Mouse (Mus musculus) limb, embryonic 12.5 days (tissue): ENCODE measurements around the gene Rexo1. TPM values are rescaled to one million over a fixed set of nuclear protein-coding genes. Genes with fewer than 3 reads are reported as not detected.
A peak's percentile ranks its signal among the peaks of the same experiment; 100 is the strongest.

Source experiments
- ATAC-seq: fragments of 200-750 bp; cut with Nextera tagmentation; 2 replicates; pipeline ENCODE4 v1.8.0; 2017; ENCODE audit warnings: low read depth, moderate TSS enrichment; ENCODE audit not compliant: insufficient number of reproducible peaks, insufficient read depth, low FRiP score, low TSS enrichment
- H3K27ac ChIP-seq: fragments of 300-500 bp; sonication (generic); 2 replicates; pipeline ENCODE4 v1.5.1; 2016; ENCODE audit warnings: mild to moderate bottlenecking, moderate library complexity
- H3K27me3 ChIP-seq: fragments of 300-500 bp; sonication (generic); 2 replicates; pipeline ENCODE4 v1.6.1; 2016; ENCODE audit warnings: mild to moderate bottlenecking, moderate library complexity
- H3K36me3 ChIP-seq: fragments of 300-500 bp; sonication (generic); 2 replicates; pipeline ENCODE4 v1.6.1; 2016; ENCODE audit warnings: mild to moderate bottlenecking, moderate library complexity
- H3K4me1 ChIP-seq: fragments of 300-500 bp; sonication (generic); replicated peaks from 2 replicates; pipeline ENCODE4 v1.6.1; 2016
- H3K4me2 ChIP-seq: fragments of 300-500 bp; sonication (generic); 2 replicates; pipeline ENCODE4 v1.6.1; 2016; ENCODE audit warnings: mild to moderate bottlenecking, moderate library complexity
- H3K4me3 ChIP-seq: fragments of 300-500 bp; sonication (generic); replicated peaks from 2 replicates; pipeline ENCODE4 v1.5.1; 2016; ENCODE audit warnings: mild to moderate bottlenecking
- H3K9ac ChIP-seq: fragments of 300-500 bp; sonication (generic); replicated peaks from 2 replicates; pipeline ENCODE4 v1.6.1; 2016; ENCODE audit warnings: mild to moderate bottlenecking, moderate library complexity
- H3K9me3 ChIP-seq: fragments of 300-500 bp; sonication (generic); 2 replicates; pipeline ENCODE4 v1.6.1; 2016; ENCODE audit warnings: mild to moderate bottlenecking, moderate library complexity
- WGBS: fragments of 180-500 bp; shearing (Covaris S2); methylation state at CpG from one replicate; pipeline ENCODE4 v1.1.7; 2016; 5-methylcytosine and 5-hydroxymethylcytosine counted together
- polyA plus RNA-seq: library from polyadenylated mRNA; unstranded; fragments of >200 nt; fragmentation: Nextera tagmentation; extraction: Ambion mirVana; gene quantifications from 2 replicates; pipeline ENCODE4 v1.2.1, GENCODE M21; 2016

The Rexo1 gene
- polyA plus RNA-seq, 1 experiment from 2014 or later, result 33.4 TPM

GRCm38 (mm10) chr10:80549279-80549678 lies 12.1 kb downstream of the Rexo1 start:
- Histone ChIP-seq H3K27ac (no peak overlapping the region), H3K4me3 (no peak overlapping the region), H3K36me3 (peaks cover 66% of the 10 kb centered on the region), H3K4me1 (no peaks in the 10 kb centered on the region), H3K9ac (no peak overlapping the region), H3K4me2 (no peak overlapping the region), H3K27me3 (no peaks in the 10 kb centered on the region), H3K9me3 (no peaks in the 10 kb centered on the region)
- no peak for ATAC-seq
- 92% methylated on average over 21 of the region's 21 CpGs for WGBS

GRCm38 (mm10) chr10:80548428-80549006 lies 12.8 kb downstream of the Rexo1 start:
- Histone ChIP-seq H3K4me2 (no peak overlapping the region), H3K9me3 (no peaks in the 10 kb centered on the region), H3K4me1 (no peaks in the 10 kb centered on the region), H3K36me3 (peaks cover 74% of the 10 kb centered on the region), H3K27me3 (no peaks in the 10 kb centered on the region), H3K27ac (no peak overlapping the region), H3K9ac (no peak overlapping the region), H3K4me3 (no peak overlapping the region)
- WGBS, result 75% methylated on average over 10 of the region's 10 CpGs
- ATAC-seq, result no peak

- 91% methylated on average over 15 of the region's 15 CpGs for WGBS
- H3K9ac ChIP-seq, result no peak overlapping the region
- H3K27ac ChIP-seq, result no peak overlapping the region
- no peak for ATAC-seq
- H3K4me2 ChIP-seq, result no peak overlapping the region
- H3K9me3 ChIP-seq, result no peaks in the 10 kb centered on the region
- no peaks in the 10 kb centered on the region for H3K27me3 ChIP-seq
- no peaks in the 10 kb centered on the region for H3K4me1 ChIP-seq
- no peak overlapping the region for H3K4me3 ChIP-seq
- peaks cover 84% of the 10 kb centered on the region for H3K36me3 ChIP-seq
These were observed 13.8 kb downstream of the Rexo1 start for GRCm38 (mm10) chr10:80547539-80547938.

GRCm38 (mm10) chr10:80546945-80547344 lies 14.4 kb downstream of the Rexo1 start:
- ATAC-seq, result no peak
- Histone ChIP-seq H3K36me3 (peaks cover 90% of the 10 kb centered on the region), H3K4me1 (no peaks in the 10 kb centered on the region), H3K27ac (no peak overlapping the region), H3K27me3 (no peaks in the 10 kb centered on the region), H3K9me3 (no peaks in the 10 kb centered on the region), H3K4me2 (no peak overlapping the region), H3K9ac (no peak overlapping the region), H3K4me3 (no peak overlapping the region)
- WGBS, result 95% methylated on average over 4 of the region's 4 CpGs

GRCm38 (mm10) chr10:80545590-80545989 lies 15.8 kb downstream of the Rexo1 start:
- peaks cover 96% of the 10 kb centered on the region for H3K36me3 ChIP-seq
- no peak for ATAC-seq
- H3K4me3 ChIP-seq, result no peak overlapping the region
- H3K27me3 ChIP-seq, result no peaks in the 10 kb centered on the region
- H3K27ac ChIP-seq, result no peak overlapping the region
- no peaks in the 10 kb centered on the region for H3K9me3 ChIP-seq
- H3K4me1 ChIP-seq, result no peaks in the 10 kb centered on the region
- WGBS, result 95% methylated on average over 8 of the region's 8 CpGs
- no peak overlapping the region for H3K9ac ChIP-seq
- H3K4me2 ChIP-seq, result no peak overlapping the region

- H3K9me3 ChIP-seq, result no peaks in the 10 kb centered on the region
- peaks cover 5% of the 10 kb centered on the region for H3K27me3 ChIP-seq
- H3K27ac ChIP-seq, result no peak overlapping the region
- no peak overlapping the region for H3K9ac ChIP-seq
- H3K4me3 ChIP-seq, result no peak overlapping the region
- WGBS, result 90% methylated on average over 14 of the region's 14 CpGs
- no peak overlapping the region for H3K4me2 ChIP-seq
- peaks cover 79% of the 10 kb centered on the region for H3K36me3 ChIP-seq
- no peak for ATAC-seq
- H3K4me1 ChIP-seq, result peaks cover 2% of the 10 kb centered on the region; the same call in 1 of the 2 replicates
These were observed 17.5 kb downstream of the Rexo1 start for GRCm38 (mm10) chr10:80543873-80544272.

DNA sequence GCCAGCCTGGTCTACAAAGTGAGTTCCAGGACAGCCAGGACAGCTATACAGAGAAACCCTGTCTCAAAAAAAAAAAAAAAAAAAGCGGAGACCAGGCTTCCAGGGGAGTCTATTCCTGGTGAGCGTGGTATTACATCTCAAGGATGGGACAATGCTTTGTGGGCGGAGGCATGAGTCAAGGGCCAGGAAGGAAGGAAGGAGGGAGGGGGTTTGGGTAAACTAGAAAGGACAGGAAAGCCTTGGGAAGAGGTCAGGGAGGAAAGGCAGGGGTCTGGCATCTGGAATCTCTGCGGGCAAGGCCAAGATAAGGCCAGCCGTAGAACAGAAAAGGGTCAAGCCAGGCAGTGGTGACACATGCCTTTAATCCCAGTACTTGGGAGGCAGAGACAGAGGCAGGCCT lies 21.9 kb downstream of the Rexo1 start:
- H3K4me3 ChIP-seq, result no peak overlapping the region
- H3K9me3 ChIP-seq, result no peaks in the 10 kb centered on the region
- H3K9ac ChIP-seq, result no peak overlapping the region
- H3K27ac ChIP-seq, result no peak overlapping the region
- ATAC-seq, result no peak
- H3K36me3 ChIP-seq, result peaks cover 35% of the 10 kb centered on the region
- H3K27me3 ChIP-seq, result peaks cover 47% of the 10 kb centered on the region
- no peak overlapping the region for H3K4me2 ChIP-seq
- 49% methylated on average over 5 of the region's 5 CpGs for WGBS
- H3K4me1 ChIP-seq, result peaks cover 10% of the 10 kb centered on the region; the same call in 1 of the 2 replicates

DNA sequence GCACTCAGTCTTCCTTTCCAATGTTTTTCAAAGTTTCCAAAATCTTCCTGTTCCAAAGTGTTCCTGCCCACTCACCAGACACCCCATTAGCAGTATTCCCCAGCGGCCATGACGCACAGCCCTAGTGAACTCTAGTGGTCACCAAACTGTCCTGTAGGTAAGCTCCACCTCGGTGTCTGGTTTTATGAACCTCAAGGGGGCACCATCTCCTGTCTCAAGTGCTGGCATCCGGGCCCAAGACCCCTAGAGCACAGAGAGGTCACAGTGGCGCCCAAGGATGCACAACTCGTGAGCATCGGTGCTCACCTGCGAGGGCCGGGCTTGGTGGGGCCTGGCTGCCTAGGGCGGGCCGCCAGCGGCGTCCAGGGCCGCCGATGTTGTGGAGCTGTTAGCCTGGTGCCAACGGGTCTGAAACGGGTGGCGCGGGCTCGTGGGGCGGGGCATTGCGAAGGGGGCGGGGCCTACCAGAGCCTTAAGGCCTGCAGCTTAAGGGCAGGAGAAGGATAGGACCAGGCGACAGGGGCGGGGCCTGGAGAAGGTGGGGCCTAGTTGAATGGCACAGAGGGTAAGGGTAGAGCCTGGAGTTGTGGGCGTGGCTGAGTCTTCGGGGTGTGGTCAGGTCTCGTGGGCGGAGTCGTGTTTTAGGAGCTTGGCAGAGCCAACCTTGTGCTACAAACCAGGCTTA lies 22.5 kb downstream of the Rexo1 start, which contains the start of gene Atp8b3:
Gene Atp8b3, minus strand, starts transcription at position 415 of the 685 bp plus-strand sequence.
- peaks cover 10% of the 10 kb centered on the region; the same call in 1 of the 2 replicates for H3K4me1 ChIP-seq
- 2% methylated on average over 30 of the region's 30 CpGs for WGBS
- peak within 1 kb of the TSS; percentile 27 for H3K4me3 ChIP-seq
- peak within 1 kb of the TSS; percentile 42 for H3K4me2 ChIP-seq
- no peak for ATAC-seq
- no peaks in the 10 kb centered on the region for H3K9me3 ChIP-seq
- H3K27me3 ChIP-seq, result peaks cover 53% of the 10 kb centered on the region
- no peak within 1 kb of the TSS for H3K9ac ChIP-seq
- no peak within 1 kb of the TSS for H3K27ac ChIP-seq
- H3K36me3 ChIP-seq, result peaks cover 29% of the 10 kb centered on the region

DNA sequence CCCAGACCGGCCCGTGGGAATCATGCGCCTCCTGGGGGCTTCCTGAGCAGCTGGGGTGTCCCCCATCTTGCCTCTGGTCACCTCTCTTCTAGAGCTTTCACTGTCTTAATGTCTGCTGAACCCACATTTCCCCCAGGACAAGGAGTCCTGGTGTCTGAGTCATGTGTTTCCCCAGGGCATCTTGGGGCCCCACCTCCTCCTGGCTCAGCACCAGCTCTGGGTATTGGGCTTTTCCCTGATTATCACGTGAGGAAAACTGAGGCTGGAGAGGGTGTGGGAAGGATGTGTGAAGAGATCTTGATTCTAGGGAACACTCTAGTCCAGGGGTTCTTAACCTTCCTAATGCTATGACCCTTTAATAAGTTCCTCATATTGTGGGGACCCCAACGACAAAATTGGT lies 23.2 kb downstream of the Rexo1 start:
- H3K36me3 ChIP-seq, result peaks cover 22% of the 10 kb centered on the region
- H3K4me1 ChIP-seq, result peaks cover 10% of the 10 kb centered on the region; the same call in 1 of the 2 replicates
- no peak overlapping the region for H3K4me2 ChIP-seq
- H3K27ac ChIP-seq, result no peak overlapping the region
- no peak overlapping the region for H3K9ac ChIP-seq
- ATAC-seq, result no peak
- no peak overlapping the region for H3K4me3 ChIP-seq
- no peaks in the 10 kb centered on the region for H3K9me3 ChIP-seq
- 49% methylated on average over 5 of the region's 5 CpGs for WGBS
- peaks cover 56% of the 10 kb centered on the region for H3K27me3 ChIP-seq

DNA sequence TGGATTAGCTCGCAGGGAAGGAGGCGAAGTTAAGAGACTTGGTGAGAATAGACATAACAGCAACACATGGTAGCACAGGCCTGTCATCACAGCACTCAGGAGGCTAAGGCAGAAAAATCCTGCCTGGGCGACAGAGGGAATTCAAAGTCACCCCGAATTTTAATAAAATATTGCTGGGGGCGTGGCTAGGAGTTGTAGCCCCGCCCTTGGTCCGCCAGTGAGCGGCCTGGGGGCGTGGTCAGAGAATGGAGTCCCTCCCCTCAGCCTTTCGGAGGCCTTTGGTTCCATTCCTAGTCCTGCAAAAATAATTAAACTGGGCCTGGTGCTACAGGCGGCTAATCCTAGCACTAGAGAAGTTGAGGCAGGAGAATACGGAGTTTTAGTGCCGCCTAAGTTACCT lies 25.6 kb downstream of the Rexo1 start:
- Histone ChIP-seq H3K4me2 (0 out of 2 replicates have a peak overlapping the region, but pooled peaks have one; percentile 7), H3K4me1 (peaks cover 10% of the 10 kb centered on the region; the same call in 1 of the 2 replicates), H3K27me3 (peaks cover 56% of the 10 kb centered on the region), H3K27ac (no peak overlapping the region), H3K4me3 (no peak overlapping the region), H3K36me3 (no peaks in the 10 kb centered on the region), H3K9me3 (no peaks in the 10 kb centered on the region), H3K9ac (no peak overlapping the region)
- ATAC-seq, result no peak
- 7% methylated on average over 13 of the region's 13 CpGs for WGBS

GRCm38 (mm10) chr10:80535071-80535470 lies 26.3 kb downstream of the Rexo1 start:
- WGBS, result 11% methylated on average over 14 of the region's 14 CpGs
- no peak overlapping the region for H3K4me3 ChIP-seq
- no peak overlapping the region for H3K27ac ChIP-seq
- ATAC-seq, result no peak
- H3K4me2 ChIP-seq, result 0 out of 2 replicates have a peak overlapping the region, but pooled peaks have one; percentile 7
- H3K4me1 ChIP-seq, result peaks cover 10% of the 10 kb centered on the region; the same call in 1 of the 2 replicates
- peaks cover 56% of the 10 kb centered on the region for H3K27me3 ChIP-seq
- H3K36me3 ChIP-seq, result no peaks in the 10 kb centered on the region
- no peaks in the 10 kb centered on the region for H3K9me3 ChIP-seq
- H3K9ac ChIP-seq, result no peak overlapping the region
